Comparison of ENCODE assay signal across 8 mouse cellular contexts in genomic region chr2:20494666-20495065, GRCm38 (mm10).
DNase-seq lines count a peak whose midpoint lies in the region; ATAC-seq and TF ChIP-seq lines count a peak whose summit lies in the region.

No protein-coding gene starts in this region.

- no peaks in the 10 kb centered on the region for H3K4me1 ChIP-seq in intestine, postnatal 0 days (replicated peaks; ENCODE audit: control insufficient read depth, insufficient read depth, low read length)
- H3K4me1 ChIP-seq in intestine, embryonic 16.5 days (ENCODE audit: control insufficient read depth, insufficient read depth, low read length) = no peaks in the 10 kb centered on the region
- no peaks in the 10 kb centered on the region for H3K4me1 ChIP-seq in hindbrain, embryonic 16.5 days (ENCODE audit: control insufficient read depth, insufficient read depth, low read depth, low read length)

- no peaks in the 10 kb centered on the region for H3K27me3 ChIP-seq in intestine, postnatal 0 days (replicated peaks; ENCODE audit: control insufficient read depth, insufficient read depth, low read length)
- H3K27me3 ChIP-seq in intestine, embryonic 16.5 days (replicated peaks; ENCODE audit: control insufficient read depth, insufficient read depth, low read length) = no peaks in the 10 kb centered on the region
- no peaks in the 10 kb centered on the region for H3K27me3 ChIP-seq in hindbrain, embryonic 16.5 days (replicated peaks; ENCODE audit: control insufficient read depth, insufficient read depth, low read length)

- H3K9ac ChIP-seq in intestine, postnatal 0 days (ENCODE audit: low read depth, low read length) = no peak overlapping the region
- H3K9ac ChIP-seq in intestine, embryonic 16.5 days (ENCODE audit: low read depth, low read length) = no peak overlapping the region
- H3K9ac ChIP-seq in hindbrain, embryonic 16.5 days (ENCODE audit: low read depth, low read length) = no peak overlapping the region

- DNase-seq in adrenal gland, postnatal 14 days = peak; percentile 75
- DNase-seq in embryo, embryonic 11.5 days (ENCODE audit: low read depth, low spot score) = peak; percentile 52
- DNase-seq in left cerebral cortex, postnatal 14 days (ENCODE audit: low spot score in 2 of 2) = peak; percentile 69 to 80
- peak; percentile 1 for DNase-seq in naive thymus-derived CD4-positive, alpha-beta T cell, adult 2 months (ENCODE audit: low read depth)
- DNase-seq in urinary bladder, postnatal 36 days (ENCODE audit: low spot score in 2 of 2) = peak; percentile 35 to 53

- no peak for ATAC-seq in intestine, postnatal 0 days
- no peak for ATAC-seq in intestine, embryonic 16.5 days
- ATAC-seq in hindbrain, embryonic 16.5 days = peak; percentile 75

- no peak overlapping the region for H3K27ac ChIP-seq in intestine, postnatal 0 days (ENCODE audit: low read depth, low read length)
- H3K27ac ChIP-seq in intestine, embryonic 16.5 days (ENCODE audit: low read length) = no peak overlapping the region
- no peak overlapping the region for H3K27ac ChIP-seq in hindbrain, embryonic 16.5 days (ENCODE audit: low read depth, low read length)

- H3K36me3 ChIP-seq in intestine, postnatal 0 days (ENCODE audit: control insufficient read depth, insufficient read depth) = no peaks in the 10 kb centered on the region
- no peaks in the 10 kb centered on the region for H3K36me3 ChIP-seq in intestine, embryonic 16.5 days (ENCODE audit: control insufficient read depth, insufficient read depth, low read length)
- no peaks in the 10 kb centered on the region for H3K36me3 ChIP-seq in hindbrain, embryonic 16.5 days (ENCODE audit: control insufficient read depth, insufficient read depth, low read length)

- intact Hi-C loops in left cerebral cortex, postnatal 14 days (cut with DNase I) = loop anchor here (5.0 to 10.0 kb wide), 2 partner anchors 217 to 280 kb away; no protein-coding TSS in a partner anchor

- TF ChIP-seq CTCF in intestine, postnatal 0 days (IDR thresholded peaks at IDR 0.05; ENCODE audit: low read depth) = peak; percentile 90

- no peaks in the 10 kb centered on the region for H3K9me3 ChIP-seq in intestine, postnatal 0 days (ENCODE audit: control insufficient read depth)
- H3K9me3 ChIP-seq in intestine, embryonic 16.5 days (ENCODE audit: control insufficient read depth, low read length) = 0 out of 2 replicates have a peak, but pooled peaks cover 4% of the 10 kb centered on the region
- H3K9me3 ChIP-seq in hindbrain, embryonic 16.5 days (ENCODE audit: control insufficient read depth, low read length) = no peaks in the 10 kb centered on the region

- H3K4me2 ChIP-seq in intestine, postnatal 0 days (replicated peaks; ENCODE audit: low read depth) = no peak overlapping the region
- H3K4me2 ChIP-seq in intestine, embryonic 16.5 days (ENCODE audit: low read depth, low read length) = no peak overlapping the region
- H3K4me2 ChIP-seq in hindbrain, embryonic 16.5 days (ENCODE audit: low read length) = no peak overlapping the region

- H3K4me3 ChIP-seq in intestine, postnatal 0 days (ENCODE audit: low read depth, low read length) = no peak overlapping the region
- H3K4me3 ChIP-seq in intestine, embryonic 16.5 days (ENCODE audit: low read length) = no peak overlapping the region
- H3K4me3 ChIP-seq in hindbrain, embryonic 16.5 days (ENCODE audit: low read length) = no peak overlapping the region

- 36% methylated on average over 3 of the region's 3 CpGs for WGBS in intestine, postnatal 0 days
- 31% methylated on average over 3 of the region's 3 CpGs for WGBS in intestine, embryonic 16.5 days
- 15% methylated on average over 3 of the region's 3 CpGs for WGBS in hindbrain, embryonic 16.5 days

Comparison
In these comparisons a context has a peak if more than half of its experiments do, and no peak if none do; other contexts are left out.
1. DNase-seq: peak in every context shown above with its lines; median percentile 75 in adrenal gland, postnatal 14 days; 74 in left cerebral cortex, postnatal 14 days; 52 in embryo, embryonic 11.5 days; 44 in urinary bladder, postnatal 36 days; 1 in naive thymus-derived CD4-positive, alpha-beta T cell, adult 2 months.